Mouse (Mus musculus): ENCODE measurements around the gene Npepps. TPM values are rescaled to one million over a fixed set of nuclear protein-coding genes. Genes with fewer than 3 reads are reported as not detected.

Gene Npepps
- polyA plus RNA-seq, 1 experiment from 2014 or later, result 95.3 TPM

- H3K4me1 ChIP-seq (replicated peaks), result no peaks in the 10 kb centered on the region
- H3K27me3 ChIP-seq (replicated peaks), result no peaks in the 10 kb centered on the region
- no peaks in the 10 kb centered on the region for H3K9me3 ChIP-seq (replicated peaks)
- H3K27ac ChIP-seq (ENCODE audit: poor library complexity, severe bottlenecking), result no peak overlapping the region
- 92% methylated on average over 5 of the region's 5 CpGs for WGBS
- H3K4me3 ChIP-seq, result no peak overlapping the region
- H3K9ac ChIP-seq, result no peak overlapping the region
- no peak overlapping the region for H3K4me2 ChIP-seq
- peaks cover 76% of the 10 kb centered on the region for H3K36me3 ChIP-seq
- no peak for ATAC-seq (ENCODE audit: insufficient number of reproducible peaks, low FRiP score)
Measured at GRCm38 (mm10) chr11:97232436-97232835, 48.0 kb downstream of the Npepps start.

GRCm38 (mm10) chr11:97229396-97229795 lies 51.0 kb downstream of the Npepps start:
- no peaks in the 10 kb centered on the region for H3K27me3 ChIP-seq (replicated peaks)
- no peak overlapping the region for H3K4me3 ChIP-seq
- no peak for ATAC-seq (ENCODE audit: insufficient number of reproducible peaks, low FRiP score)
- H3K9me3 ChIP-seq (replicated peaks), result no peaks in the 10 kb centered on the region
- no peak overlapping the region for H3K4me2 ChIP-seq
- peaks cover 82% of the 10 kb centered on the region for H3K36me3 ChIP-seq
- H3K4me1 ChIP-seq (replicated peaks), result no peaks in the 10 kb centered on the region
- no peak overlapping the region for H3K9ac ChIP-seq
- no peak overlapping the region for H3K27ac ChIP-seq (ENCODE audit: poor library complexity, severe bottlenecking)
- WGBS, result 91% methylated on average over 2 of the region's 2 CpGs

GRCm38 (mm10) chr11:97228985-97229384 lies 51.5 kb downstream of the Npepps start:
- WGBS, result 91% methylated on average over 7 of the region's 7 CpGs
- H3K36me3 ChIP-seq, result peaks cover 78% of the 10 kb centered on the region
- no peak for ATAC-seq (ENCODE audit: insufficient number of reproducible peaks, low FRiP score)

GRCm38 (mm10) chr11:97226131-97226530 lies 54.3 kb downstream of the Npepps start:
- Histone ChIP-seq H3K4me1 (replicated peaks) (no peaks in the 10 kb centered on the region), H3K9ac (no peak overlapping the region), H3K36me3 (peaks cover 79% of the 10 kb centered on the region), H3K4me3 (no peak overlapping the region), H3K27ac (ENCODE audit: poor library complexity, severe bottlenecking) (no peak overlapping the region), H3K27me3 (replicated peaks) (no peaks in the 10 kb centered on the region), H3K9me3 (replicated peaks) (no peaks in the 10 kb centered on the region), H3K4me2 (no peak overlapping the region)
- no peak for ATAC-seq (ENCODE audit: insufficient number of reproducible peaks, low FRiP score)
- WGBS, result 100% methylated on average over 1 of the region's 1 CpGs

More at GRCm38 (mm10) chr11:97228985-97229384, 51.5 kb downstream of the Npepps start:
- Histone ChIP-seq H3K9me3 (replicated peaks) (no peaks in the 10 kb centered on the region), H3K4me2 (no peak overlapping the region), H3K4me1 (replicated peaks) (no peaks in the 10 kb centered on the region), H3K27ac (ENCODE audit: poor library complexity, severe bottlenecking) (no peak overlapping the region), H3K4me3 (no peak overlapping the region), H3K27me3 (replicated peaks) (no peaks in the 10 kb centered on the region), H3K9ac (no peak overlapping the region)

GRCm38 (mm10) chr11:97223485-97223884 lies 57.0 kb downstream of the Npepps start:
- Histone ChIP-seq H3K9ac (no peak overlapping the region), H3K4me3 (no peak overlapping the region), H3K36me3 (peaks cover 73% of the 10 kb centered on the region), H3K9me3 (replicated peaks) (no peaks in the 10 kb centered on the region), H3K4me1 (replicated peaks) (peaks cover 21% of the 10 kb centered on the region; the same call in 1 of the 2 replicates), H3K4me2 (no peak overlapping the region), H3K27ac (ENCODE audit: poor library complexity, severe bottlenecking) (no peak overlapping the region), H3K27me3 (replicated peaks) (no peaks in the 10 kb centered on the region)
- 77% methylated on average over 3 of the region's 3 CpGs for WGBS
- ATAC-seq (ENCODE audit: insufficient number of reproducible peaks, low FRiP score), result no peak

- H3K4me1 ChIP-seq (replicated peaks), result peaks cover 21% of the 10 kb centered on the region; the same call in 1 of the 2 replicates
- H3K27me3 ChIP-seq (replicated peaks), result no peaks in the 10 kb centered on the region
- H3K9me3 ChIP-seq (replicated peaks), result no peaks in the 10 kb centered on the region
- H3K27ac ChIP-seq (ENCODE audit: poor library complexity, severe bottlenecking), result no peak overlapping the region
- H3K36me3 ChIP-seq, result peaks cover 73% of the 10 kb centered on the region
- H3K4me2 ChIP-seq, result no peak overlapping the region
- no peak for ATAC-seq (ENCODE audit: insufficient number of reproducible peaks, low FRiP score)
- no peak overlapping the region for H3K4me3 ChIP-seq
- 97% methylated on average over 2 of the region's 2 CpGs for WGBS
- no peak overlapping the region for H3K9ac ChIP-seq
Measured at GRCm38 (mm10) chr11:97221611-97222010, 58.8 kb downstream of the Npepps start.

GRCm38 (mm10) chr11:97220211-97220610 lies 60.2 kb downstream of the Npepps start:
- WGBS, result 63% methylated on average over 3 of the region's 3 CpGs
- ATAC-seq (ENCODE audit: insufficient number of reproducible peaks, low FRiP score), result no peak
- peaks cover 77% of the 10 kb centered on the region for H3K36me3 ChIP-seq
- no peak overlapping the region for H3K4me2 ChIP-seq
- no peaks in the 10 kb centered on the region for H3K27me3 ChIP-seq (replicated peaks)
- peaks cover 21% of the 10 kb centered on the region; the same call in 1 of the 2 replicates for H3K4me1 ChIP-seq (replicated peaks)
- peak overlapping the region; percentile 53 for H3K27ac ChIP-seq (ENCODE audit: poor library complexity, severe bottlenecking)
- H3K4me3 ChIP-seq, result no peak overlapping the region
- no peak overlapping the region for H3K9ac ChIP-seq
- H3K9me3 ChIP-seq (replicated peaks), result no peaks in the 10 kb centered on the region

- Histone ChIP-seq H3K36me3 (peaks cover 89% of the 10 kb centered on the region), H3K9ac (no peak overlapping the region), H3K27ac (ENCODE audit: poor library complexity, severe bottlenecking) (no peak overlapping the region), H3K9me3 (replicated peaks) (no peaks in the 10 kb centered on the region), H3K4me1 (replicated peaks) (peaks cover 6% of the 10 kb centered on the region; the same call in 1 of the 2 replicates), H3K4me2 (no peak overlapping the region), H3K4me3 (no peak overlapping the region), H3K27me3 (replicated peaks) (no peaks in the 10 kb centered on the region)
- ATAC-seq (ENCODE audit: insufficient number of reproducible peaks, low FRiP score), result no peak
- WGBS, result 92% methylated on average over 5 of the region's 5 CpGs
Measured at GRCm38 (mm10) chr11:97214411-97214810, 66.0 kb downstream of the Npepps start.

GRCm38 (mm10) chr11:97210728-97211400 lies 69.6 kb downstream of the Npepps start:
- no peak for ATAC-seq (ENCODE audit: insufficient number of reproducible peaks, low FRiP score)
- Histone ChIP-seq H3K9me3 (replicated peaks) (no peaks in the 10 kb centered on the region), H3K27ac (ENCODE audit: poor library complexity, severe bottlenecking) (no peak overlapping the region), H3K9ac (no peak overlapping the region), H3K36me3 (peaks cover 83% of the 10 kb centered on the region), H3K4me3 (no peak overlapping the region), H3K27me3 (replicated peaks) (no peaks in the 10 kb centered on the region), H3K4me1 (replicated peaks) (peaks cover 7% of the 10 kb centered on the region), H3K4me2 (no peak overlapping the region)
- 88% methylated on average over 9 of the region's 9 CpGs for WGBS

GRCm38 (mm10) chr11:97207011-97207422 lies 73.4 kb downstream of the Npepps start:
- 47% methylated on average over 8 of the region's 8 CpGs for WGBS
- Histone ChIP-seq H3K27ac (ENCODE audit: poor library complexity, severe bottlenecking) (peak overlapping the region; percentile 1; the same call in 1 of the 2 replicates), H3K9me3 (replicated peaks) (no peaks in the 10 kb centered on the region), H3K4me3 (no peak overlapping the region), H3K9ac (no peak overlapping the region), H3K4me1 (replicated peaks) (peaks cover 7% of the 10 kb centered on the region), H3K27me3 (replicated peaks) (no peaks in the 10 kb centered on the region), H3K36me3 (peaks cover 57% of the 10 kb centered on the region), H3K4me2 (no peak overlapping the region)
- ATAC-seq (ENCODE audit: insufficient number of reproducible peaks, low FRiP score), result peak; percentile 36; the same call in 1 of the 2 replicates

- WGBS, result 84% methylated on average over 6 of the region's 6 CpGs
- Histone ChIP-seq H3K4me1 (replicated peaks) (peaks cover 8% of the 10 kb centered on the region; the same call in 1 of the 2 replicates), H3K4me3 (no peak overlapping the region), H3K4me2 (no peak overlapping the region), H3K36me3 (no peaks in the 10 kb centered on the region), H3K9ac (no peak overlapping the region), H3K9me3 (replicated peaks) (0 out of 2 replicates have a peak, but pooled peaks cover 3% of the 10 kb centered on the region), H3K27ac (ENCODE audit: poor library complexity, severe bottlenecking) (no peak overlapping the region), H3K27me3 (replicated peaks) (no peaks in the 10 kb centered on the region)
- ATAC-seq (ENCODE audit: insufficient number of reproducible peaks, low FRiP score), result no peak
Measured at GRCm38 (mm10) chr11:97199519-97199918, 80.9 kb downstream of the Npepps start.

Measured in heart, embryonic 12.5 days (tissue).